Mouse (Mus musculus) layer of hippocampus, adult 11-12 months (tissue): Measurements from ENCODE around the gene Tom1.

Experiments
- DNase-seq: peaks from one replicate; pipeline ENCODE4 v3.0.0; 2022; ENCODE audit warnings: low spot score

Tom1 gene

DNA sequence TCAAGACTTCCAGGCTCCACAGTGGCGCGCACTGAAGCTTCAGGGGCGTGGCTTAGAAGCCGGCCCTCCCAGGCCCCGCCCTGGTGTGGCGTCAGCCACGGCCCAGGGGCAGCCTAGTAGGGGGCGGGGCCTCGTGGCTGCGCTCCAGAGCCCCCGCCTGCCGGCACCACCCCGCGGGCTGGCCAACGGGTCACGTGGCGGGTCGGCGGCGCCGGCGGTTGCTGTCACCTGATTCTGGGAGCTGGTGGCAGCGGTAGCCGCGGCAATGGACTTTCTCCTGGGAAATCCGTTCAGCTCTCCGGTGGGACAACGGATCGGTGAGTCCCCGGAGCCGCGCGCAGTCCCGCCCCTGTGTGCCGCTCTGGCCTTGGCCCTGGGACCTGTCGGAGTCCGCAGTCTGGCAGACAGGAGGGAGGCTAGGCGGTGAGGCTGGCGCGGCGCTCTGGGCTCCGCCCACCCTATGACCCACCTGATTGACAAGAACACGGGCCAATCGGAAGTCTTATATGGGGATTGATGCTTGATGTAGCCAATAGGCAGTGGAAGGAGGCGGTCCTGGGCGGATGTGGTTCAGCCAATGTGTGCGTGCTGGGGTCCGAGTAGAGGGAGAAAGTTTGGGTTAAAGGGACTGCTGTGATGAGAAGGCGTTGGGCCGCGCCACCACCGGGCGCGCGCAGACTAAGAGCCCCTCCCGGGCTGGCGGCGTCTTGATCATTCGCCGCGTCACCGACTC is at the start of gene Tom1:
TSS of gene Tom1 (plus strand) at position 195 of the 733 bp plus-strand sequence.
- DNase-seq, result peak; percentile 99

DNA sequence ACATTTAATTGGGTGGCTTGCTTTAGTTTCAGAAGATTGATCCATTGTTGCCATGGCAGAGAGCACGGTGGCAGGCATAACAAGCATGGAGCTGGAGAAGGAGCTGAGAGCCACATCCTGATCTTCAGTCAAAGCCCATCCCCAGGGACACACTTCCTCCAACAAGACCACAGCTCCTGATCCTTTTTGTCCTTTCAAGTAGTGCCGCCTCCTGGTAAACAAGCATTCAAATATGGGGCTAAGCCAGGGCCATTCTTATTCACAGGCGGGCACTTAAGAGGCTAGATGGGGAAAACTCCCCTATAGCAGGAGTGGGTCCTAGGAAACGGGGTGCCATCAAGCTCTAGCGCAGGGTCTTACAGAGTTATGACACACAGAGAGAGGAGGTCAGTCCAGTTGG is 46.1 kb upstream of the Tom1 start:
- DNase-seq, result no peak

DNA sequence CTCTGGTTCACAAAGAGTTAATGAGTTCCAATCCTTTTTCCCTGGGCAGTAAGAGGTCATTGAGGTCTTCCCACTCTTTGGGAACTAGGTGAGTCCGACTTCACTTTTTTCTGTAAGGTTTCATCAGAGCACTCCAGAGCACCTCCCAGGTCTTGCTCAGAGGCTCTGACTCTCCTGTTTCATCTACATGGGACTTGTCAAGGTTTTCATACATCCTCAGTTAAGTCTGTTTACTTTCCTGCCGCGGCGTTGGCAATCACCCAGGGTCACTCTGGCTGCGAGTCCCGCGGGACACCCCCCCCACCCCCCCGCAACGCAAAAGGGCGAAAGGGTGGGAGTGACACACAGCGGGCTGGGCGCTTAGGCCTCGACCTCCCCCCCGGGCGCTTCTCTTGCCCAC is 43.5 kb upstream of the Tom1 start:
- no peak for DNase-seq

DNA sequence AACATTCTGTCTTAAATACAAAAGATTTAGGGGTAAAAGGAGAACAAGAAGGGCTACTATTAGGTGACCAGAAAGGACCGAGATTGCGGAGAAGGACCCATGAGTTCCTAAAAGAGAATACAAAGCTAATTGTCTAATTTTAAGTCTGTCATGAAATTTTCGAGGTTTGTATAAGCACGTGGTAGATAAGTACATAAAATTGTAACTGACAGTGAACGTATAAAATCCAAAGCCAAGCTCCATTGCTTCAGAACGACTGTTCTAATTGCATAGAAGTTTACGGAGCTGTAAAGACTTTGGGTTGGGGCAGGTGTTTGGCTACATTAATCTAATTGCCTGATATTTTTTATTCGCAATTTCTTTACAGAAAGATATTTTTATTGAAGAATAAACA is 40.4 kb upstream of the Tom1 start, which contains the start of gene Hmgxb4:
TSS of gene Hmgxb4 (plus strand) at position 276 of the 394 bp plus-strand sequence.
- no peak for DNase-seq

DNA sequence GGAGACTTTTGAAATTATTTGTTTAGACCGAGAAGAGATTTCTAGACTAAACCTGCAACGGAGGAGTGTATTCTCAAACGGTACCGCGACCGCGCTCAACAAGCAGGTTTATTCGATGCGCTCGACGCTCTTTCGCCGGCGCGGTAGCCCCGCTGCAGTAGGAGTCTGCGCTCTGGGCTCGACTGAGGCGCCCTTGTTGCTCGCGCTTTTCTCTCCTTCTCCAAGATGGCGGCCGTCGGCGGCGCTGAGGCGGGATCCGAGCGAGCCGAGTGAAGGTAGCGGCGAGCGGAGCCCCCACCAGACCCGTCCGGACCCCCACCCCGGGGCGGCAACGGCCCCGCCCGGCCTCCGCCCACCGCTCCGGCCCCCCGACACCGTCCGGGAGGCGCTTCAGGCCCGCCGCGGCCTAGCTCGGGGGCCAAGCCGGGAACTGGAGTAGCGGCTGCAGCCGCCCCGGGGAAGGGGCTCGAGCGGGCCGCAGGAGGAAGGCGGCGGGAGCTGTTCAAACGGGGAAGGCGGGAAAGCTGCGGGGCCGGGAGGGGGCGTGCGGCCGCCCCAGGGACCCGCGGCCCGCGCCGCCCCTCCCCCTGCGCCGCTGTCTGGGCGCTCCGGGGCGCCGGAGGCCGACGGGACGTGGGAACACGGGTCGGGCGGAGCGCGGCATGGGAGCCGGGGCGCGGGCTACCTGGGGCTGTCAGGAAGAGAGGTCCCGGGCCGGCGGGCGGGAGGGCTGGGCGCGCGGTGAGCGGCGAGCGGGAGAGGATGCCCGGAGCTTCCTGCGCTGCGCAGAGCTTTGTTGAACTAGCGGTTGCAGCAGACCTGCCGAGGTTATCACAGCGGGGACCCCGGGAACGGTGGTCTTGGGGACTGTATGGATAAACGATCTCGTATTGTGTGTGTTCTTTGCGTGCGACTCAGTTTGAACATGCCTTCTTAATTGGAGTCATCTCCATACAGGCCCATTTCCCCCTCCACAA is 39.7 kb upstream of the Tom1 start:
- peak; percentile 84 for DNase-seq

DNA sequence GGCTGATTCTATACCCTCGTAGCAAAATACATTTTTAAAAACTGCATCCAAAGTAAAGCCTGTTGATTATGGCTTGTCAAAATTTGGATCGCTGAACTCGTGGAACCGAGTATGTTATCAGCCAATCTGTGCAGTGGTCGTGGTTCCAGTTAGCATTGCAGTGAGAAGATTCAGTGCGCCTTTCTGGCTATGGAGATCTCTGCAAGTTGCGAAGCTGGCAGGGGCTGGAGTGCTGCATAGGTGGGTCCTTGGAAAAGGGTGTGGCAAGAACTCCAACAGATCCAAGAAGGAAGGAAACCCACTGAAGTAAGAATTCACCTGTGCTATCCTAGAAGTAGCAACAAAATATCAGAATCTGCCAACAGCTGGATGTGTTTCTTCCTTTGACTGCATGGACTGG is 39.0 kb upstream of the Tom1 start:
- DNase-seq, result no peak

DNA sequence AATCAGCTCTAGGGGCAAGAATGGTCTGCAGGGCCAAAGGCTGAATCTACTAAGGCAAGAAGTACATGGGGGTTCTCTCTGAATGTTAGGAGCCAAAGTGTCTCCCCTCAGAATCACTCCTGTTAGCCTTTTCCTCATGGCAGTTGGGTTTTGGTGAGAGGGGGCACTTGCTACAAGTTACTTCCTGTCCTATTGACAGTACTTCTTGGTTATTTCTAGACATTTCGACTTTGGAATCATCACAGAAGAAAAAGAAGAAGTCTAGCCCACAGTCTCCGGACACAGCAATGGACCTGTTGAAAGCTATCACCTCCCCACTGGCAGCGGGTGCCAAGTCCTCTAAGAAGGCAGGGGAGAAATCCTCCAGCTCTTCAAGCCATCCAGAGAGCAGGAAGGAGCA is 33.1 kb upstream of the Tom1 start:
- DNase-seq, result no peak

DNA sequence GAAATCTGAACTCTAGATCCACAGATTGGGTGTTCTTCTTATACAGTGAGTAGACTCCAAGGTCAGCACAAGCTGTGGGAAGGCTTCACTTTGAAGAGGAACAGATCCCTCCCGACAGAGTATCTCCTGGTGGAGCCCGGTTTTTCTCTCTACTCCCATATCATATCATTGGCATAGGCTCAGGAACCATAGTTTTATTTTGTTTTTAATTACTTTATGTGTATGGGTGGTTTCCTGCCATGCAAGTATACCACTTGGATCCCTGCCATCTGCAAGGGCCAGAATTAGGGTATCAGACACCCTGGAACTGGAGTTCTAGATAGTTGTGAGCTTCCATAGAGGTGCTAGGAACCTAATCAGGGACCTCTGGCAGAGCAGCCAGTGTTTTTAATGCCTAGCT is 24.7 kb upstream of the Tom1 start:
- no peak for DNase-seq

DNA sequence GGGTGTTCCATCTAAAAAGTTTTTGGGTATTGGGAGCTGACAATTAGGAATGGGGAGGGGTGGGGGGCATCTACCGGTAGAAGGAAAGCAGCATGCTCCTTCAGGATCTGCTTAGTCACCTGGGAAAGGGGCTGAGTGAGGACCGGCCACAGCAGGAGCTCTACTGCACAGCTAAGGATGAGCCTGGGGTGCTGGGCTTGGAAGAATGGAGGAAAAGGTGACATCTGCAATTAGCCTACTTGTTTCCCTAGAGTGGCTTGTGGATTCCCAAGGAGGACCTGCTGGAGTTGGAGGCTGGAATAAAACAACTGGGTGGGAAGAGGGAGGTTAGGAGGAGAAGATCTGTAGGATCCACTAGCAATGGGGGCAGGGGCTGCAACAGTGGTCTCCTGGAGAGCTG is 19.9 kb upstream of the Tom1 start:
- DNase-seq, result no peak

DNA sequence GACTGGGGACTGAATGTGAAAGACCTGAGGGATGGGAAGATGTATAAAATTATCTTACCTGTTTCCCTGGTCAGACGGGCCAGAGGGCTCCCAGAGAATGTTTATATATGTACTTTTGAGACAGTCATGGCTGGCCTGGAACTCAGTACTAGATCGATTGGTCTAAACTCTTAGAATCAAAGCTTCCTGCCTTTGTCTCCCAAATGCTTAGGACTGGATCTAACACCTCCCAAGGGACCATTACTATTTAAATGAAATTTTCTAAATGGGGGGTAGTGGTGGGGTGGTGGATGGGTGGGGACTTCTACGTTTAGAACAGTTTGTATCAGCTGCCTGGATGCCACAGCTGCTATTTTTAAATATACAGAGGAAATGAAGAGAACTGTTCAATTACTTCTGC is 19.5 kb upstream of the Tom1 start:
- no peak for DNase-seq

DNA sequence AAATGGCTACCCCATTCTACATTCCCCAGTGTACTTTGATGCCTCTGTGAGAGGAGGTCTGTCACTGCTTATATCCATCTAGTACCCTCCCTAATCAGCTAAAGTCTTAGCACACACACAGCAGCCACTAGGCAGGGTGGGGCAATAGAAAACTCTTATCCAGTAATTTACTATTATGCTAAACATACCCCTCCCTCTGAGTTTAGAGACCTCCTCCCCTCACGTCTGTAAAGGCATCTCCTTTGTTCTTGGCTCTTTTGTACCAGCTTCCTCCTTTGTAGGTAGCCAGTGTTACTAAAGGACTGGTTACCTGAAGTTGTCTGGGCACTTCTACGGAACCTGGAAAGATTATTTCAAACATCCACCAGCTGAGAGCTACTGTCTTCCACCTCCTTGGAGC is 17.5 kb upstream of the Tom1 start:
- DNase-seq, result no peak

DNA sequence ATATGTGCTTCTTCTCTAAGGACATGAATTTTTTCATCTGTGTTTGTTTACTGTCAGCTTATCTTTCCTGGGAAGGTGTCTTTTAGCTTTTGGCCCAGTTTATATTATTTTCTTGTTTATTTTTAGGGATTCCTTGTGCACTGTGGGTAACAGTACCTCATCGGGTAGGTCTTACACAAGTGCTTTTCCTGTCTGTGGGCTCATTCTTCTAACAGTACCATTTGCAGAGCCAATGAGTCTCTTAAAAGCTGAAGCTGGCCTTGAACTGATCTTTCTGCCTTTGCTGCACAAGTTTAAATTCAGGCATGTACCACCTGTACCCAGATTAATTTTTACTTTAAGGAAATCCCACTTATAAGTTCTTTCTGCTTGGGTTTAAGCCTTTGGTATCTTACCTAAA is 17.1 kb upstream of the Tom1 start:
- no peak for DNase-seq

DNA sequence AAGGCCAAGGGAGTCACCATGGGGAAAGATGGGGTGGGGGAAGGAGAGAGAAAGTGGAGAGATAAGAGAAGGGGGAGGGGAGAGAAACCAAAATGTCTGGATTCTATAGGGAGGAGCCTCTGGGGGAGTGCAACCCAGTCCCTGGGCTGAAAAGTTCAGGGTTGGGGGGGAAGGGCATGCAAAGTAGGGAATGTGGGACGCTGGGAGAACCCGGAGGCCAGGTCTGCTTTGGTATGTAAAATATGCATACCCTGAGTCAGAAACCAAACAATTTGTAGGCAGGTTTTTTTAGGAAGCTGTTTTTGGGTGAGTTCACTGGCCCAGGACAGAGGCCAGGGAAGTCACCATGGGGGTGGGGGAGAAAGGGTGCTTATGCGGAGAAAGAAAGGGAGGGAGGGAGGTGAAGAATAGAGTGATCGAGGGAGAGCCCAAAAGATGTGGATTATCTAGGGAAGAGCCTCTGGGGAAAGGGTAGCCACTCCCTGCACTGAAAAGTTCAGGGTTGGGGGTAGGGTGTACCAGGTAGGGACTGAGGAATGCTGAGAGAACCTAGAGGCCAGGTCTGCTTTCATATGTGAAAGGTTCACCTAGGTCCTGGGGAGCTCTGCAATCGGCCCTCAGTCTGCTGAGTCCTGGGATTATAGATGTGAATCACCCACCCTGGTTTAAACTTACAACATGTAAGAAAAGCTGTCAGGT is 15.1 kb upstream of the Tom1 start:
- no peak for DNase-seq

DNA sequence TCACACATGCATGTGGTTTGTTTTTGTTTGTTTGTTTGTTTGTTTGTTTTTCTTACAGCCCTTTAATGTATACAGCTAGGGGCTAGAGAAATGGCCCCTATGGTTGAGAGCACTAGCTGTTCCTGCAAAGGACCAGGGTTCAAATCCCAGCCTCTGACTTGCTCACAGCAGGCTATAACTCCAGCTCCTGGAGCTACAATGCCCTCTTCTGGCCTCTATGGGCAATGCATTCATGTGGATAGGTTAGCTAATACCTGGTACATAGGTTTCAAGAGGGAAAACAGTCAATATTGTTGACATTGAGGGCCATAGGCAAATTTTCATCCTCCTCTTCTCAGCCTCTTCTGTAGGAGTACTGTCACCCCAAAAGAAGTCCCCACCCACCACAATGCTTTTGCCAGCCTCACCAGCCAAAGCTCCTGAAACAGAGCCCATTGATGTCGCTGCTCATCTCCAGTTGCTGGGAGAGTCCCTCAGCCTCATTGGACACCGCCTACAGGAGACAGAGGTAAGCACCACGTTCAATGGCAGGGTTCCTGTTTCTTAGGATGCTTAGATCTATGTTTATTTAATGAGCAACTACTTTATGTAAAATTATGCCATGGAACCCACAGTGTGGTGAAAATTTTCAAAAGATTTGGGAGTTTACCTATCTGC is 9.7 kb upstream of the Tom1 start:
- DNase-seq, result no peak

DNA sequence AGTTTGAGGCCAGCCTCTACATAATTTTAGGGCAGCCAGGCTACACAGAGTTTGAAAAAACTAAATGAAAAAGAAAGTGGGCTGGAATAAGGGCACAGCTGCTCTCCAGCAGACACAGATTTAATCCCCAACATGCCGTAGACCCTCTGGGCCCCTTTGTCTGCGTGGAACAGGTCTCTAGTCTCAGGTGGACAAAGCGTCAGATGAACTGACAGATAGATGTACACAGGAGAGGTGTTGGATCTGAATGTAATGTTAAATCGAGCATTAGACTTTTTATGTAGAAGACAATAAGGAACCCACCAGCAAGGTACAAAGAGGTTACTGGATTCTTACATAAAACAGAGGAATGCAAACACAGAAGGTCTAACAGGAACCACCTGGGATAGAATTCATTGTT is 7.7 kb upstream of the Tom1 start:
- no peak for DNase-seq

DNA sequence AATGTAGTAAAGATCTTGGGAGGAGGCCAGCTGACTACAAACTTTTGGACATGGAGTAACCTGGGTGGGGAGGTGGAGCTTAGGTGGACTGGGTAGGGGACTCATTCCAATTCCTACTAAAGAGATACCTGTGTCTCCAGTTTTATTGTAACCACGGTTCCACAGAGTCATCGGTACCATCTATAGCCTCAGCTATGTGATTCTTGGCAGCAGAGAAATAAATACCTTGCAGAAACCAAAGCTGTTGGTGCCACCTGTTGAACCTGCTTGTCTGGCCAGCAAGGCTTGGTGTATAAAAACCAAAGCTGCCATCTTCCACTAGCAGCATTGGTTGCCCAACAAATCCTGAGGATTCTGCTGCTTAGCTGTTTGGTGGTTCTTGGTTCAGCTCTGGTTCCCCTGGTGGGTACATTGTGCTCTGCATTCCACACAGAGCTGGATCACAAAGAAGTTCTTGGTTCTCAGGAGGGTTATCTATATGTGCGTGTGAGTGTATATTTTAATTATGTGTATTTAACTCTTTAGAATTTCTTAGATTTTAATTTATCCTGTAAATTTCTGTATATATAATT is 3.0 kb upstream of the Tom1 start:
- DNase-seq, result no peak

DNA sequence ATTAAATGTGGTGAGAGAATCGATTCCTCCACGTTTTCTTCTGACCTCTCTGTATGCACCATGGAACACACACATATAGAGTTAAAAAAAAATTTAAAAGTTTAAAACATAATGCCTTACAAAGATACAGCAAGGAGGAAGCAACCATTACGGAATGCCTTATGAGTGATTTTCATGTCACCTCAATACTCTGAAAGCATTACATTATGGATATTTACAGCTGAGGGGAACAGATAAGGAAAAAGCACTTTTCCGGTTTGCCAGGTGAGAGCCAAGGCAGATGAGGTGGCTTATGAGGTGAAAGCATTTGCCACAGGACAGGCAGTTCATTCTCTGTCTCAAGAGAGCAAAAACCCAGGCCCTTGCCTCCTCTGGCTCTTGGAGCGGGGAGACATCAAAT is 544 bp upstream of the Tom1 start:
- no peak for DNase-seq

DNA sequence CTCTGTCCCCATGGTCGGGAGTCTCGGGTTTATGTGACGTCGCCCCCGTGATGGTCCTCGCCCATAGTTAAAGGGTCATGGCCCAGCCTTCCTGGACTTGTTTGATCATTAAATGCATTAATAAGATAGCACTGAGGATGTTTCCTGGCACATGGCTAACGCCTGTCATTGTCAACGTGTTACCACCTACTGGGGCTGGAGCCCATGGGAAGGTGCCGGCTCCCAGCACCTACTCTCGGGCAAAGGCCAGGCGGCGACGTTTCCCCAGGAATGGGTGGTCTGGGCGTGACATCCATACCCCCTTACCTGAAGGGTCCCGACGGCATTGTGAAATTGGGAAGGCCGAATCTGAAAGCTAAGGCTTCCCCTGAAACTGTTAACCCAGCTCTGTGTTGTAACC is 780 bp downstream of the Tom1 start:
- no peak for DNase-seq

DNA sequence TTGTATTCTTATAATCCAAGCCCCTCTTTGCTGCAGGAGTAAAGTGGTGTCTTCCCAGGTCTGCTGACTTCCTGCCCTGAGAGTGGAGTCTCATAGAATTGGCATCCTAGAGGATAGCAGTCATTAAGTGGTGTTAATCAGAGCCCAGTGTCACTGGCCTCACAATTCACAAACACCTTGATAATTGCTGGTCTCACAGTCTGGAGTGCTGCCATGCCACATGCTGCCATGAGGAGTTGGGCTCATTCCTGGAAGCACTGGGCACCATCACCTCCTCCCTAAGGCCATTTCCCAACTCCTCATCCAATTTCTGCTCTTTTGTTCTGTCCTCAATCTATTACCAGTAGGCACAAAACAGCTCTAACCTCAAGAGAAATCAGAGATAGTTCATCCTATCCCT is 2.1 kb downstream of the Tom1 start:
- no peak for DNase-seq

DNA sequence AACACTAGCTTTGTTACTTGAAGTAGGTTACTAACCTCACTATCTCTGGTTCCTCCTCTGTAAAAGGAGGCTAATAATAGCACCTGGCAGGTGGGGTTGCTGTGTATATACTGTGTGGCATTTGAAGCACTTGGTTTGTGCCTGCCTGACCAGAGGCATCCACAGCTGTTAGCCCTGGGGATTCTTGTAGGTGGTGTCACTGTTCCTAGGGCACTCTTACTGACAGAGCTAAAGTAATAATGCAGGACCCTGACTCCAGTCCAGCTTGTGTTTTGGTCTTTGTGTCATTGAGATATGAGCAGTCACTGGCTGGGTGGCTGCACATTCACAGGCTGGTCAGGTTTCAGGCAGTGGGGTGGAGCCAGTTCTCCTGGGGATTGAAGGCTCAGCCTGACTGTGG is 5.0 kb downstream of the Tom1 start:
- DNase-seq, result no peak

DNA sequence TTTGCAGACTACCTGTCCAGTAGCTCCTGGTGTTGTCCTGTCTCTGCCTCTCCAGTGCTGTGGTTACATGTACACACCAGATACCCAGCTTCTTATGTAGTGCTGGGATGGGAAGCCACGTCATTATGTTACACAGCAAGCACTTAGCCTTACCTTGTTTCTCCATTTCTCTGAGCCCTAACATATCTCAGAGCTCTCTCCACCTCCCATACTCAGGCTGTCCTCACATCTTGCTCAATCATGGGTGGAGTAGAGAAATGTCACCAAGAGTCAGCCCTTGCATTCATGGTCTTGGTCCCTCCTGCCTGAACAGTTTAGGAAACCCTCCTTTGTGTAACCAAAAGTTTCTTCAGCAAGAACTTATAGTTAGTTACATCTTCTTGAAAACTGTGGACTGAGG is 6.2 kb downstream of the Tom1 start:
- DNase-seq, result no peak

DNA sequence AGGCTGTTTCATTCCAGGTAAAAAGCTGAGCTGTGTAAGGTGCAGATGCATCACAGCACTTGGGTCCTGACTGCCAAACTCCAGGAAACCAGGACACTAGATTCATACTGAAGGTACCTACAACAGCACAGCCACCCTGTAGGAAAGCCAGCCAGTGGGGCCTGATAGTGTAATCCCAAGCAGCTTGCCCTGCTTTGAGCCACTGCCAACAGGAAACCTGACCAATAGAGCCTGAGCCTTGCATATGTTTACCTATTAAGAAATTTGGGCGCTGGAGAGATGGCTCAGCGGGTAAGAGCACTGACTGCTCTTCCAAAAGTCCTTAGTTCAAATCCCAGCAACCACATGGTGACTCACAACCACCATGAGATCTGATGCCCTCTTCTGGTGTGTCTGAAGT is 8.7 kb downstream of the Tom1 start:
- no peak for DNase-seq
